Mouse (Mus musculus): ENCODE results near the gene Gad2.
A peak's percentile ranks its signal among the peaks of the same experiment; 100 is the strongest.

Gad2 gene

GRCm38 (mm10) chr2:22648394-22648793 lies 26.4 kb downstream of the Gad2 start:
- no peak for DNase-seq

- DNase-seq = no peak
These were observed 29.8 kb downstream of the Gad2 start for GRCm38 (mm10) chr2:22651826-22652225.

GRCm38 (mm10) chr2:22663731-22664130 lies 41.7 kb downstream of the Gad2 start:
- no peak for DNase-seq

- DNase-seq = no peak
These were observed 48.4 kb downstream of the Gad2 start for GRCm38 (mm10) chr2:22670415-22670814.

GRCm38 (mm10) chr2:22671348-22671747 lies 49.3 kb downstream of the Gad2 start:
- DNase-seq = no peak

- DNase-seq = peak; percentile 23 to 34
These were observed 55.1 kb downstream of the Gad2 start for GRCm38 (mm10) chr2:22677066-22677465.

GRCm38 (mm10) chr2:22679944-22680343 lies 57.9 kb downstream of the Gad2 start:
- no peak for DNase-seq

- DNase-seq = no peak
These were observed 68.0 kb downstream of the Gad2 start for GRCm38 (mm10) chr2:22689969-22690368.

- peak; percentile 23 to 37 for DNase-seq
These were observed 83.0 kb downstream of the Gad2 start for GRCm38 (mm10) chr2:22704780-22705727.

- peak; percentile 16 to 18 for DNase-seq
These were observed 84.2 kb downstream of the Gad2 start for GRCm38 (mm10) chr2:22706233-22706632.

- peak; percentile 40 to 59 for DNase-seq
These were observed 99.8 kb downstream of the Gad2 start for GRCm38 (mm10) chr2:22721522-22722470.

GRCm38 (mm10) chr2:22723927-22724534 lies 102.0 kb downstream of the Gad2 start:
- DNase-seq = no peak

- DNase-seq = no peak
These were observed 105.1 kb downstream of the Gad2 start for GRCm38 (mm10) chr2:22727113-22727512.

GRCm38 (mm10) chr2:22736134-22736533 lies 114.1 kb downstream of the Gad2 start:
- DNase-seq = no peak

- peak; percentile 12 to 39 for DNase-seq
These were observed 117.4 kb downstream of the Gad2 start for GRCm38 (mm10) chr2:22739369-22739768.

GRCm38 (mm10) chr2:22740441-22740840 lies 118.4 kb downstream of the Gad2 start:
- DNase-seq = no peak

- DNase-seq = no peak
These were observed 119.2 kb downstream of the Gad2 start for GRCm38 (mm10) chr2:22741222-22741621.
